Mouse (Mus musculus) neural tube, embryonic 13.5 days (tissue): ENCODE results near the gene Fam210b. TPM values are rescaled to one million over a fixed set of nuclear protein-coding genes. Genes with fewer than 3 reads are reported as not detected.

Experiments
- ATAC-seq: fragments of 200-750 bp; cut with Nextera tagmentation; 2 replicates; pipeline ENCODE4 v1.8.0; 2017; ENCODE audit warnings: low read depth, mild to moderate bottlenecking, moderate TSS enrichment, moderate library complexity
- H3K27ac ChIP-seq: fragments of 300-500 bp; sonication (generic); replicated peaks from 2 replicates; pipeline ENCODE4 v1.5.1; 2015; ENCODE audit warnings: moderate library complexity, mild to moderate bottlenecking, inconsistent platforms
- H3K27me3 ChIP-seq: fragments of 300-500 bp; sonication (generic); 2 replicates; pipeline ENCODE4 v1.6.1; 2015; ENCODE audit warnings: mild to moderate bottlenecking, inconsistent platforms
- H3K36me3 ChIP-seq: fragments of 300-500 bp; sonication (generic); 2 replicates; pipeline ENCODE4 v1.6.1; 2015; ENCODE audit warnings: mild to moderate bottlenecking, inconsistent platforms
- H3K4me1 ChIP-seq: fragments of 300-500 bp; sonication (generic); replicated peaks from 2 replicates; pipeline ENCODE4 v1.6.1; 2015; ENCODE audit warnings: inconsistent platforms
- H3K4me2 ChIP-seq: fragments of 300-500 bp; sonication (generic); 2 replicates; pipeline ENCODE4 v1.6.1; 2015; ENCODE audit warnings: inconsistent platforms, mild to moderate bottlenecking, moderate library complexity
- H3K4me3 ChIP-seq: fragments of 300-500 bp; sonication (generic); 2 replicates; pipeline ENCODE4 v1.5.1; 2015; ENCODE audit warnings: mild to moderate bottlenecking, inconsistent platforms
- H3K9ac ChIP-seq: fragments of 300-500 bp; sonication (generic); 2 replicates; pipeline ENCODE4 v1.6.1; 2015; ENCODE audit warnings: moderate library complexity, mild to moderate bottlenecking, inconsistent platforms
- H3K9me3 ChIP-seq: fragments of 300-500 bp; sonication (generic); 2 replicates; pipeline ENCODE4 v1.6.1; 2016; ENCODE audit warnings: inconsistent platforms
- WGBS: fragments of 180-500 bp; shearing (Covaris S2); methylation state at CpG from one replicate; pipeline ENCODE4 v1.1.7; 2015; 5-methylcytosine and 5-hydroxymethylcytosine counted together
- polyA plus RNA-seq: library from polyadenylated mRNA; unstranded; fragments of >200 nt; fragmentation: Nextera tagmentation; extraction: Ambion mirVana; gene quantifications from 2 replicates; pipeline ENCODE4 v1.2.1, GENCODE M21; 2015

The Fam210b gene
- polyA plus RNA-seq, 1 experiment from 2014 or later: 29.9 TPM

GRCm38 (mm10) chr2:172390341-172390740 lies 45.0 kb downstream of the Fam210b start:
- Histone ChIP-seq H3K4me1 (0 out of 2 replicates have a peak, but pooled peaks cover 2% of the 10 kb centered on the region), H3K4me2 (no peak overlapping the region), H3K9me3 (no peaks in the 10 kb centered on the region), H3K9ac (no peak overlapping the region), H3K27ac (no peak overlapping the region), H3K4me3 (no peak overlapping the region), H3K36me3 (no peaks in the 10 kb centered on the region), H3K27me3 (no peaks in the 10 kb centered on the region)
- no peak for ATAC-seq
- WGBS: 40% methylated on average over 6 of the region's 6 CpGs

- Histone ChIP-seq H3K4me3 (no peak overlapping the region), H3K9me3 (no peaks in the 10 kb centered on the region), H3K9ac (no peak overlapping the region), H3K4me2 (no peak overlapping the region), H3K27ac (no peak overlapping the region), H3K36me3 (no peaks in the 10 kb centered on the region), H3K27me3 (no peaks in the 10 kb centered on the region), H3K4me1 (peaks cover 6% of the 10 kb centered on the region; the same call in 1 of the 2 replicates)
- no peak for ATAC-seq
- WGBS: 75% methylated on average over 10 of the region's 10 CpGs
Observed at GRCm38 (mm10) chr2:172392041-172392521, 46.7 kb downstream of the Fam210b start.

DNA sequence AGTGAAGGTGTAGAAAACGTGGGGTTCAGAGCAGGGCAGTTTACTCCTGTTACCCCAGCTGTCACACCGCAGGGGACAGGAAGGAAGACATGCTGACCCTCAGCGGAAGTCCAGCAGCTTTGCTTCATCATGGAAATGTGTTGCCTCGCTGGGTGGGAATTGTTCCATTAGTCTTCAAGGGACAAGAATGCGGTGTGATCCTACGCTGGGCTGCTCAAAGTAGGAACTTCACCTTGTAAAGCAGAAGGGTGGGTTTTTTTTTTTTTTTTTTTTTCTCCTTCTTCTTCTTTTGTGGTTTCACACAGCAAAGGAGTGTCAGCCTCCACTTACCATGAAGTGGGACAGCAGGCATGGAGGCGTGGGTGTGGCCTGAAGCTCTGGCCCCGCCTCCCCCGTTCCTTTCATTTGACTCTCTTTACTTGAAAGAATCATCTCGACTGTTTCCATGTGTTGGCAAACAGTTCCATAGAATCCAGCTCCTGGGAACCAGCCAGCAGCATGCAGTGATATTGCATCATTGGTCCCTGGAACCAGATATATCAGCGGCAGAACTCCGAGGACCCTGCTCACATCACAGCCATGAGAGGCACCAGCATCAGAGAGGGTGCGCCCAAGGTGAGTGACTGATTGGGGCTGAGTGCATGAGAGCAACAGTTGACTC lies 48.2 kb downstream of the Fam210b start, which contains the start of gene Cass4:
Gene Cass4 (plus strand): TSS at position 404 of the 661 bp plus-strand sequence.
- Histone ChIP-seq H3K4me3 (no peak within 1 kb of the TSS), H3K9ac (no peak within 1 kb of the TSS), H3K4me2 (no peak within 1 kb of the TSS), H3K9me3 (no peaks in the 10 kb centered on the region), H3K27ac (no peak within 1 kb of the TSS), H3K36me3 (no peaks in the 10 kb centered on the region), H3K27me3 (no peaks in the 10 kb centered on the region), H3K4me1 (peaks cover 6% of the 10 kb centered on the region; the same call in 1 of the 2 replicates)
- WGBS: 38% methylated on average over 13 of the region's 13 CpGs
- no peak for ATAC-seq

DNA sequence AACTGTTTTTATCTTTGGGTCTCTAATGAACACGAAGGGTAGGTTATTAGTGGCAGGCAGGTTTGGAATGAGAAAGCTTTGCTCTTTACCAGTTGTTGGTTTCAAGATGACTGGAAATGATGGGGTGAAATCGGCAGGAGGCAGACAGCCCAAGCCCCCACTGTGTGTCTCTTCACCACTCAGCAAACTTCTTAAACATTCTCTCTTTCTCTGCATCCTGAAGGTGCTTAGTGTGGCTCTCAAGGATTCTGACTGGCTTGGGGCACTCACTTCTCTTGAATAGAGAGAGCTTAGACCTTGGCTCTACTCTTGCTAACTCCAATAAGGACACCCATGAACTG lies 48.7 kb downstream of the Fam210b start:
- no peak overlapping the region for H3K27ac ChIP-seq
- H3K27me3 ChIP-seq: no peaks in the 10 kb centered on the region
- H3K4me2 ChIP-seq: no peak overlapping the region
- peaks cover 6% of the 10 kb centered on the region; the same call in 1 of the 2 replicates for H3K4me1 ChIP-seq
- no peak for ATAC-seq
- WGBS: 80% methylated on average over 2 of the region's 2 CpGs
- no peaks in the 10 kb centered on the region for H3K36me3 ChIP-seq
- no peaks in the 10 kb centered on the region for H3K9me3 ChIP-seq
- no peak overlapping the region for H3K9ac ChIP-seq
- no peak overlapping the region for H3K4me3 ChIP-seq

- peaks cover 7% of the 10 kb centered on the region for H3K4me1 ChIP-seq
- no peak overlapping the region for H3K9ac ChIP-seq
- H3K9me3 ChIP-seq: no peaks in the 10 kb centered on the region
- H3K27ac ChIP-seq: no peak overlapping the region
- WGBS: 63% methylated on average over 4 of the region's 4 CpGs
- H3K4me3 ChIP-seq: no peak overlapping the region
- no peak for ATAC-seq
- H3K4me2 ChIP-seq: no peak overlapping the region
- H3K36me3 ChIP-seq: no peaks in the 10 kb centered on the region
- no peaks in the 10 kb centered on the region for H3K27me3 ChIP-seq
Observed at GRCm38 (mm10) chr2:172394671-172395070, 49.3 kb downstream of the Fam210b start.

- Histone ChIP-seq H3K4me1 (peaks cover 15% of the 10 kb centered on the region), H3K4me3 (no peak overlapping the region), H3K9me3 (no peaks in the 10 kb centered on the region), H3K27me3 (no peaks in the 10 kb centered on the region), H3K36me3 (no peaks in the 10 kb centered on the region), H3K27ac (no peak overlapping the region), H3K4me2 (no peak overlapping the region), H3K9ac (no peak overlapping the region)
- WGBS: 39% methylated on average over 9 of the region's 9 CpGs
- ATAC-seq: no peak
Observed at GRCm38 (mm10) chr2:172395961-172396360, 50.6 kb downstream of the Fam210b start.

- H3K27me3 ChIP-seq: no peaks in the 10 kb centered on the region
- no peak overlapping the region for H3K4me2 ChIP-seq
- 29% methylated on average over 9 of the region's 9 CpGs for WGBS
- H3K27ac ChIP-seq: no peak overlapping the region
- H3K4me3 ChIP-seq: no peak overlapping the region
- no peaks in the 10 kb centered on the region for H3K36me3 ChIP-seq
- H3K9ac ChIP-seq: no peak overlapping the region
- ATAC-seq: 0 out of 2 replicates have a peak, but pooled peaks have one; percentile 32
- H3K9me3 ChIP-seq: no peaks in the 10 kb centered on the region
- peaks cover 15% of the 10 kb centered on the region for H3K4me1 ChIP-seq
Observed at GRCm38 (mm10) chr2:172399901-172400300, 54.5 kb downstream of the Fam210b start.

DNA sequence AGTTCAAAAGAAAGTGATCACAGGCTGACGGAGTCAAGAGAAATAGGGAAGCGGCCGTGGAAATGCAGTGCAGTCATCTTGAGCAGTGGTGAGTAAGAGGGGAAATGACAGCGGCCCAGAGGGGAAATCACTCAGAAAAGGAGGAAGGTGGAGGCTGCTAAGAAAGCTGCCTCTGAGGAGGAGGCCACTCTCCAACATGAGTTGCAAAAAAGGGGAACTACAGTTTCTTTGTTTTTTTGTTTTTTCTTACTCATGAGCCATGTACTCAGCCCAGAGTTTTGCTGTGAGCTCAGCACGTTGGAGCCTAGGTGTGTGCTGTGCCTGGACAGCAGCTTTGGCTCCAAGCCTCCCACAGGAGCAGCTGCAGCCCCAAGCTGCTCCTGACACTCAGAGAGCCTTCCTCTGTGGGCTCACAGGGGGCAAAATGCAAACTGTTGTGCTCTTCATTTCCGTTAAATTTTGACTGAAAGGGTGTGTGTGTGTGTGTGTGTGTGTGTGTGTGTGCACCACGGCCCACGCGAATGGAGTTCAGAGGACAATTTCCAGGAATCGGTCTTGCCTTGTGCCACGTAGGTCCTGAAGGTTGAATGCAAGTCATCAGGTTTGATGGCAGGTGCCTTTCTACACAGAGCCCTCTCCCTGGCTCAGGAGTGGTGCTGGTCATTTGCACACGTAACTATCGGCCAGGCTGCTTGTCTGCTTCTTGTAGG lies 55.9 kb downstream of the Fam210b start:
- Histone ChIP-seq H3K9me3 (no peaks in the 10 kb centered on the region), H3K4me2 (no peak overlapping the region), H3K27ac (no peak overlapping the region), H3K4me3 (no peak overlapping the region), H3K9ac (no peak overlapping the region), H3K27me3 (no peaks in the 10 kb centered on the region), H3K36me3 (no peaks in the 10 kb centered on the region), H3K4me1 (peaks cover 8% of the 10 kb centered on the region)
- no peak for ATAC-seq
- 75% methylated on average over 13 of the region's 13 CpGs for WGBS

DNA sequence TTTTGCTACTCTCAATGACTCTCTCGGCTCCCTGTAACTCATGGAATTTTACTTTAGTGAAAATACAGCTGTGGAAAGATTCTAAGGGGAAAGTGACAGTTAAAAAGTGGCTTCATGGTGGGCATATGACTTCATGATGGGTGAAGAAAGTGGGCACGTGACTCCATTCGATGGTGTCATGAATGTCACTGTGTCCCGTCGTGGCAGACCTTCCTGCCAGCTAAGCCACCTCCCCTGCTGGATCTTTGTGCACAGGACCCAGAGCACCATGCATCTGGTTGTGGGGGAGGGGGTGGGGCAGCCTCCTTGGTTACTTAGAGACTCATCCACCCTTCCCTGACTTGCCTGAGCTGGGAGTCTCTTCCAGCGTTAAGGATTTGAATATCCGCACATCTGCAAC lies 58.9 kb downstream of the Fam210b start:
- H3K4me1 ChIP-seq: peaks cover 8% of the 10 kb centered on the region
- no peak overlapping the region for H3K27ac ChIP-seq
- no peaks in the 10 kb centered on the region for H3K36me3 ChIP-seq
- H3K9ac ChIP-seq: no peak overlapping the region
- no peak overlapping the region for H3K4me2 ChIP-seq
- no peak overlapping the region for H3K4me3 ChIP-seq
- ATAC-seq: no peak
- no peaks in the 10 kb centered on the region for H3K27me3 ChIP-seq
- no peaks in the 10 kb centered on the region for H3K9me3 ChIP-seq
- WGBS: 72% methylated on average over 7 of the region's 7 CpGs

- H3K4me2 ChIP-seq: no peak overlapping the region
- no peak overlapping the region for H3K9ac ChIP-seq
- 65% methylated on average over 3 of the region's 3 CpGs for WGBS
- H3K4me1 ChIP-seq: peaks cover 4% of the 10 kb centered on the region
- H3K36me3 ChIP-seq: no peaks in the 10 kb centered on the region
- no peaks in the 10 kb centered on the region for H3K27me3 ChIP-seq
- H3K4me3 ChIP-seq: no peak overlapping the region
- ATAC-seq: no peak
- no peak overlapping the region for H3K27ac ChIP-seq
- no peaks in the 10 kb centered on the region for H3K9me3 ChIP-seq
Observed at GRCm38 (mm10) chr2:172405011-172405410, 59.6 kb downstream of the Fam210b start.
